Mouse (Mus musculus): Measurements from ENCODE around the gene Gm45808.
"Not testable (repeated sequence)": the region's sequence is repeated elsewhere in the genome, so short reads cannot be mapped to it uniquely, and the experiment has no call there.

Gm45808 gene

GRCm38 (mm10) chr7:45509181-45509882 lies 22.7 kb upstream of the Gm45808 start:
- no peak for DNase-seq (ENCODE audit: low spot score)

- DNase-seq (ENCODE audit: low spot score) = no peak
Measured at GRCm38 (mm10) chr7:45508561-45508960, 21.9 kb upstream of the Gm45808 start.

- DNase-seq (ENCODE audit: low spot score) = no peak
Measured at GRCm38 (mm10) chr7:45507583-45507982, 21.0 kb upstream of the Gm45808 start.

GRCm38 (mm10) chr7:45498427-45498826 lies 11.8 kb upstream of the Gm45808 start:
- no peak for DNase-seq (ENCODE audit: low spot score)

- DNase-seq (ENCODE audit: low spot score) = no peak
Measured at GRCm38 (mm10) chr7:45494548-45494947, 7.9 kb upstream of the Gm45808 start.

- DNase-seq (ENCODE audit: low spot score) = no peak
Measured at GRCm38 (mm10) chr7:45492951-45493350, 6.3 kb upstream of the Gm45808 start.

- no peak for DNase-seq (ENCODE audit: low spot score)
Measured at GRCm38 (mm10) chr7:45492225-45492844, 5.7 kb upstream of the Gm45808 start.

GRCm38 (mm10) chr7:45491264-45491663 lies 4.7 kb upstream of the Gm45808 start:
- DNase-seq (ENCODE audit: low spot score) = no peak

- DNase-seq (ENCODE audit: low spot score) = no peak
Measured at GRCm38 (mm10) chr7:45490822-45491221, 4.2 kb upstream of the Gm45808 start.

- no peak for DNase-seq (ENCODE audit: low spot score)
Measured at GRCm38 (mm10) chr7:45489578-45489977, 3.0 kb upstream of the Gm45808 start.

- peak; percentile 77 for DNase-seq (ENCODE audit: low spot score)
Measured at GRCm38 (mm10) chr7:45488293-45489204, 1.9 kb upstream of the Gm45808 start, which contains the start of gene Dhdh. Dhdh (minus strand) TSS chr7:45488805.

- DNase-seq (ENCODE audit: low spot score) = no peak
Measured at GRCm38 (mm10) chr7:45487861-45488292, 1.3 kb upstream of the Gm45808 start.

GRCm38 (mm10) chr7:45486158-45486557 lies 453 bp downstream of the Gm45808 start:
- DNase-seq (ENCODE audit: low spot score) = no peak

GRCm38 (mm10) chr7:45484985-45485384 lies 1.6 kb downstream of the Gm45808 start:
- DNase-seq (ENCODE audit: low spot score) = not testable (repeated sequence)

GRCm38 (mm10) chr7:45482166-45482565 lies 4.4 kb downstream of the Gm45808 start:
- DNase-seq (ENCODE audit: low spot score) = no peak

GRCm38 (mm10) chr7:45481374-45481927 lies 5.2 kb downstream of the Gm45808 start, which contains the start of gene Tulp2:
Tulp2 (plus strand) TSS chr7:45481877.
- peak; percentile 72 for DNase-seq (ENCODE audit: low spot score)

GRCm38 (mm10) chr7:45480310-45480709 lies 6.3 kb downstream of the Gm45808 start:
- DNase-seq (ENCODE audit: low spot score) = not testable (repeated sequence)

GRCm38 (mm10) chr7:45478774-45479173 lies 7.8 kb downstream of the Gm45808 start:
- DNase-seq (ENCODE audit: low spot score) = no peak

GRCm38 (mm10) chr7:45477003-45477402 lies 9.6 kb downstream of the Gm45808 start:
- DNase-seq (ENCODE audit: low spot score) = peak; percentile 75

- DNase-seq (ENCODE audit: low spot score) = no peak
Measured at GRCm38 (mm10) chr7:45476453-45476852, 10.2 kb downstream of the Gm45808 start.

GRCm38 (mm10) chr7:45475291-45475969 lies 11.2 kb downstream of the Gm45808 start:
- no peak for DNase-seq (ENCODE audit: low spot score)
